28 mouse cellular contexts compared by ENCODE assay signal in the genomic region with DNA sequence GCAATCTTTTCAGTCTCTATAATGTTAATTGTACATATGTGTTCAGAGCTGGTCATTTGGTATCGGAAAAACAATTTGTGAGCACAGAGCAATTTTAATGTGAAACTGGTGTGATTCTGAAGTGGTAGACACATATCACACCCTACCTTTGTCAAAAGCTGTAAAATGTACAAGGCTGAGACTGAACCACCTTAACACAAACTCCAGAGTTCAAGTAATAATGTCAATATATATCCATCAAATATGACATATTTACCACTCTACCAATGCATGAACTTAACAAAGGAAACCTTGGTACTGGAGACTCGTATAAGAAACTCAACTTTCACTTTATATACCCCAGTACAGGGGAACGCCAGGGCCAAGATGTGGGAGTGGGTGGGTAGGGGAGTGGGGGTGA.
"Had no signal": no experiment of that assay in that cellular context is flagged by ENCODE, and none has a peak within 500 bp of the region (broad histone marks: within the 10 kb centered on the region; RNA-seq: fewer than 3 reads in every experiment).

No protein-coding gene starts in this region.

- H3K4me2 ChIP-seq: embryonic facial prominence, embryonic 12.5 days; embryonic facial prominence, embryonic 13.5 days; embryonic facial prominence, embryonic 15.5 days; forebrain, embryonic 12.5 days; forebrain, embryonic 13.5 days; forebrain, embryonic 15.5 days had no signal

- H3K27ac ChIP-seq: embryonic facial prominence, embryonic 10.5 days; embryonic facial prominence, embryonic 12.5 days; embryonic facial prominence, embryonic 13.5 days; embryonic facial prominence, embryonic 15.5 days; forebrain, embryonic 10.5 days; forebrain, embryonic 12.5 days; forebrain, embryonic 13.5 days; forebrain, embryonic 15.5 days; gastrocnemius, adult 2 months; heart, adult 2 months had no signal

- ATAC-seq: forebrain, embryonic 13.5 days; forebrain, embryonic 14.5 days; forebrain, embryonic 15.5 days; forebrain, embryonic 16.5 days; forebrain, postnatal 0 days had no signal

- H3K27me3 ChIP-seq: embryonic facial prominence, embryonic 12.5 days; embryonic facial prominence, embryonic 13.5 days; embryonic facial prominence, embryonic 15.5 days; forebrain, embryonic 12.5 days; forebrain, embryonic 13.5 days; forebrain, embryonic 15.5 days had no signal

- H3K36me3 ChIP-seq: embryonic facial prominence, embryonic 10.5 days; embryonic facial prominence, embryonic 12.5 days; embryonic facial prominence, embryonic 13.5 days; embryonic facial prominence, embryonic 15.5 days; forebrain, embryonic 10.5 days; forebrain, embryonic 12.5 days; forebrain, embryonic 15.5 days had no signal

- H3K9ac ChIP-seq: embryonic facial prominence, embryonic 12.5 days; embryonic facial prominence, embryonic 13.5 days; embryonic facial prominence, embryonic 15.5 days; forebrain, embryonic 12.5 days; forebrain, embryonic 13.5 days; forebrain, embryonic 15.5 days; forebrain, postnatal 0 days had no signal

- DNase-seq: cerebellum, adult 2 months; cerebellum, adult 8-10 months; cerebellum, adult 9-10 months; cerebellum, adult 9-11 months; cerebellum, postnatal 10 days; cerebellum, postnatal 14 days; cerebellum, postnatal 25 days; cerebellum, postnatal 36 days; embryo, embryonic 11 days; forebrain, postnatal 0 days; gastrocnemius, adult 2 months; gastrocnemius, postnatal 10 days; gastrocnemius, postnatal 14 days; gastrocnemius, postnatal 25 days; gastrocnemius, postnatal 36 days; heart, adult 18-20 months; heart, adult 2 months had no signal

- H3K4me3 ChIP-seq: embryonic facial prominence, embryonic 10.5 days; embryonic facial prominence, embryonic 12.5 days; embryonic facial prominence, embryonic 13.5 days; embryonic facial prominence, embryonic 15.5 days; erythroblast, embryonic 14.5 days; forebrain, embryonic 10.5 days; forebrain, embryonic 12.5 days; forebrain, embryonic 13.5 days; forebrain, embryonic 15.5 days; gastrocnemius, adult 2 months; heart, adult 2 months had no signal

- H3K4me1 ChIP-seq: embryonic facial prominence, embryonic 10.5 days; embryonic facial prominence, embryonic 12.5 days; embryonic facial prominence, embryonic 13.5 days; embryonic facial prominence, embryonic 15.5 days; forebrain, embryonic 10.5 days; forebrain, embryonic 12.5 days; forebrain, embryonic 13.5 days; forebrain, embryonic 15.5 days had no signal

- H3K9me3 ChIP-seq: embryonic facial prominence, embryonic 10.5 days; embryonic facial prominence, embryonic 12.5 days; embryonic facial prominence, embryonic 13.5 days; embryonic facial prominence, embryonic 15.5 days; forebrain, embryonic 10.5 days; forebrain, embryonic 12.5 days; forebrain, embryonic 13.5 days; forebrain, embryonic 15.5 days had no signal
